Mouse (Mus musculus) testis, adult 2 months (tissue): Measurements from ENCODE around the gene Hspb9. TPM values are rescaled to one million over a fixed set of nuclear protein-coding genes. Genes with fewer than 3 reads are reported as not detected.

Experiments used
- H3K27ac ChIP-seq: fragments of 200-500 bp; 2 replicates; pipeline ENCODE4 v1.5.1; 2012; ENCODE audit warnings: low read depth, low read length; ENCODE audit not compliant: control insufficient read depth, insufficient read depth
- H3K27me3 ChIP-seq: fragments of 200-500 bp; 2 replicates; pipeline ENCODE4 v1.6.1; 2012; ENCODE audit warnings: mild to moderate bottlenecking, low read length, moderate library complexity; ENCODE audit not compliant: control insufficient read depth, insufficient read depth
- H3K36me3 ChIP-seq: fragments of 200-500 bp; 2 replicates; pipeline ENCODE4 v1.6.1; 2012; ENCODE audit warnings: mild to moderate bottlenecking, low read length; ENCODE audit not compliant: control insufficient read depth, insufficient read depth
- H3K4me1 ChIP-seq: fragments of 200-500 bp; 2 replicates; pipeline ENCODE4 v1.6.1; 2012; ENCODE audit warnings: low read length; ENCODE audit not compliant: control insufficient read depth, insufficient read depth
- H3K4me3 ChIP-seq: fragments of 200-500 bp; 2 replicates; pipeline ENCODE4 v1.5.1; 2012; ENCODE audit warnings: low read depth, mild to moderate bottlenecking, low read length, moderate library complexity, mixed read lengths; ENCODE audit not compliant: control insufficient read depth
- CTCF ChIP-seq: fragments of 200-500 bp; IDR thresholded peaks from 2 replicates; pipeline ENCODE4 v1.5.1; 2012; ENCODE audit warnings: low read depth, mild to moderate bottlenecking, inconsistent platforms, low read length, moderate library complexity; ENCODE audit not compliant: control insufficient read depth, insufficient read depth, insufficient replicate concordance
- POLR2A ChIP-seq: fragments of 200-500 bp; IDR thresholded peaks from 2 replicates; pipeline ENCODE4 v1.6.1; 2012; ENCODE audit warnings: low read depth, mild to moderate bottlenecking, inconsistent platforms, low read length, moderate library complexity; ENCODE audit not compliant: control insufficient read depth
- polyA plus RNA-seq: library from polyadenylated mRNA; depleted of rRNA; stranded (reverse); fragments of >200 nt; gene quantifications from 2 replicates; pipeline ENCODE4 v1.2.3, GENCODE M21; 2012

Hspb9 gene
- polyA plus RNA-seq, 1 experiment, result 1,420 TPM

GRCm38 (mm10) chr11:100721776-100722492 lies 8.3 kb downstream of the Hspb9 start:
- Histone ChIP-seq H3K36me3 (no peaks in the 10 kb centered on the region), H3K4me1 (peaks cover 4% of the 10 kb centered on the region; the same call in 1 of the 2 replicates), H3K4me3 (no peak overlapping the region), H3K27me3 (no peaks in the 10 kb centered on the region), H3K27ac (peak overlapping the region; percentile 42)
- TF ChIP-seq CTCF, result no peak

- TF ChIP-seq POLR2A (no peak), CTCF (no peak)
- Histone ChIP-seq H3K36me3 (no peaks in the 10 kb centered on the region), H3K27ac (peak overlapping the region; percentile 42; the same call in 1 of the 2 replicates), H3K4me1 (peaks cover 4% of the 10 kb centered on the region; the same call in 1 of the 2 replicates), H3K27me3 (no peaks in the 10 kb centered on the region), H3K4me3 (no peak overlapping the region)
These were observed 8.9 kb downstream of the Hspb9 start for GRCm38 (mm10) chr11:100722493-100723028.

- peaks cover 4% of the 10 kb centered on the region; the same call in 1 of the 2 replicates for H3K4me1 ChIP-seq
- H3K27ac ChIP-seq, result peak overlapping the region; percentile 52
- no peaks in the 10 kb centered on the region for H3K27me3 ChIP-seq
- H3K4me3 ChIP-seq, result no peak overlapping the region
- no peaks in the 10 kb centered on the region for H3K36me3 ChIP-seq
- TF ChIP-seq POLR2A (no peak), CTCF (no peak)
These were observed 11.4 kb downstream of the Hspb9 start for GRCm38 (mm10) chr11:100724919-100725512.

- Histone ChIP-seq H3K36me3 (no peaks in the 10 kb centered on the region), H3K4me3 (no peak overlapping the region), H3K27ac (no peak overlapping the region), H3K4me1 (0 out of 2 replicates have a peak, but pooled peaks cover 2% of the 10 kb centered on the region), H3K27me3 (no peaks in the 10 kb centered on the region)
- TF ChIP-seq CTCF (no peak), POLR2A (no peak)
These were observed 13.6 kb downstream of the Hspb9 start for GRCm38 (mm10) chr11:100727201-100727600.

- no peaks in the 10 kb centered on the region for H3K27me3 ChIP-seq
- no peak overlapping the region for H3K4me3 ChIP-seq
- TF ChIP-seq CTCF (no peak), POLR2A (no peak)
- no peaks in the 10 kb centered on the region; the same call in 1 of the 2 replicates for H3K36me3 ChIP-seq
- H3K27ac ChIP-seq, result no peak overlapping the region
- H3K4me1 ChIP-seq, result 0 out of 2 replicates have a peak, but pooled peaks cover 2% of the 10 kb centered on the region
These were observed 15.0 kb downstream of the Hspb9 start for GRCm38 (mm10) chr11:100728601-100729000.

GRCm38 (mm10) chr11:100729976-100730375 lies 16.3 kb downstream of the Hspb9 start:
- H3K4me1 ChIP-seq, result peaks cover 2% of the 10 kb centered on the region; the same call in 1 of the 2 replicates
- H3K36me3 ChIP-seq, result no peaks in the 10 kb centered on the region; the same call in 1 of the 2 replicates
- no peak overlapping the region for H3K27ac ChIP-seq

More at GRCm38 (mm10) chr11:100729976-100730375, 16.3 kb downstream of the Hspb9 start:
- TF ChIP-seq CTCF (no peak), POLR2A (no peak)
- H3K27me3 ChIP-seq, result no peaks in the 10 kb centered on the region
- no peak overlapping the region for H3K4me3 ChIP-seq
